Mouse (Mus musculus) C2C12 (cell line): ENCODE measurements around the gene Wsb1. TPM values are rescaled to one million over a fixed set of nuclear protein-coding genes. Genes with fewer than 3 reads are reported as not detected.

ENCODE experiments used
- H3K27me3 ChIP-seq: one replicate; pipeline ENCODE4 v1.6.1; 2011; ENCODE audit not compliant: control insufficient read depth, insufficient read depth, insufficient read length
- H3K36me3 ChIP-seq: one replicate; pipeline ENCODE4 v1.6.1; 2011; ENCODE audit not compliant: control insufficient read depth, insufficient read depth
- H3K4me3 ChIP-seq: one replicate; pipeline ENCODE4 v1.5.1; 2011; ENCODE audit warnings: mild to moderate bottlenecking, control low read depth; ENCODE audit not compliant: poor library complexity, insufficient read depth, severe bottlenecking
- H3K79me2 ChIP-seq: one replicate; pipeline ENCODE4 v1.6.1; 2011; ENCODE audit not compliant: control insufficient read depth, insufficient read depth
- H3K79me3 ChIP-seq: one replicate; pipeline ENCODE4 v1.6.1; 2011; ENCODE audit warnings: low read depth, control low read depth
- H3ac ChIP-seq: one replicate; pipeline ENCODE3; 2011; ENCODE audit warnings: low read depth; ENCODE audit not compliant: control insufficient read depth, insufficient read length
- CEBPB ChIP-seq: IDR thresholded peaks from one replicate; pipeline ENCODE4 v1.6.1; 2011; ENCODE audit warnings: low read depth, mild to moderate bottlenecking, control low read depth, moderate library complexity
- CTCF ChIP-seq: IDR thresholded peaks from one replicate; pipeline ENCODE4 v1.5.1; 2011; ENCODE audit not compliant: control insufficient read depth, insufficient read depth, insufficient read length
- FOSL1 ChIP-seq: IDR thresholded peaks from one replicate; pipeline ENCODE4 v1.8.0; 2011; ENCODE audit warnings: mild to moderate bottlenecking, low read length; ENCODE audit not compliant: poor library complexity, insufficient read depth, severe bottlenecking
- MAX ChIP-seq: IDR thresholded peaks from one replicate; pipeline ENCODE4 v1.6.1; 2011; ENCODE audit warnings: mild to moderate bottlenecking, control low read depth
- MYOD1 ChIP-seq: IDR thresholded peaks from one replicate; pipeline ENCODE4 v1.6.1; 2011; ENCODE audit warnings: low read depth; ENCODE audit not compliant: control insufficient read depth, insufficient read length
- MYOG ChIP-seq: IDR thresholded peaks from one replicate; pipeline ENCODE4 v1.6.1; 2011; ENCODE audit not compliant: control insufficient read depth, insufficient read length; ENCODE audit errors: extremely low read depth
- USF1 ChIP-seq: IDR thresholded peaks from one replicate; pipeline ENCODE4 v1.6.1; 2011; ENCODE audit warnings: low read depth, mild to moderate bottlenecking, control low read depth, moderate library complexity
- polyA plus RNA-seq: library from polyadenylated mRNA; unstranded; fragments of >200 nt; fragmentation: generic; extraction: Trizol; gene quantifications from one replicate; pipeline ENCODE4 v1.2.1, GENCODE M21; 2012; ENCODE audit warnings: missing spikeins

The Wsb1 gene
- polyA plus RNA-seq, 1 experiment: 38.5 TPM

DNA sequence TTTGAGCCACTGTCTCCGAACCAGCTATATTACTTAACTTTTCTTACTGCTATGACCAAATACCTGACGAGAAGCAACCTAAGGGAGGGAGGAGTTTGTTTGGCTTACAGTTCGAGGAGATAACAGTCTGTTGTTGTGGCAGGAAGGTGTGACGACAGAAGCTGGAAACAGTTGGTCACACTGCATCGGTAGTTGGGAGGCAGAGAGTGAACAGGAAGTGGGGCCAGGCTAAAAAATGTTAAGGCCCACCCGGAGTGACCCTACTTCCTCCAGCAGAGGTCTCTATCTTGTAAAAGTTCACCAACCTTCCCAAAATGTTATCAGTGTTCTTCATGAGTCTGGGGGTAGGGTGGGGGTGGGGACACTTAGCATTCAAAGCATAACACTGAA is 56.6 kb downstream of the Wsb1 start:
- Histone ChIP-seq H3K36me3 (no peaks in the 10 kb centered on the region), H3K79me3 (no peaks in the 10 kb centered on the region), H3K79me2 (no peaks in the 10 kb centered on the region), H3K27me3 (no peaks in the 10 kb centered on the region), H3K4me3 (no peak overlapping the region), H3ac (no peak overlapping the region)
- no peak for TF ChIP-seq CEBPB
- no peak for TF ChIP-seq MAX
- no peak for TF ChIP-seq USF1
- no peak for TF ChIP-seq CTCF
- no peak for TF ChIP-seq FOSL1
- TF ChIP-seq MYOG: no peak
- no peak for TF ChIP-seq MYOD1

DNA sequence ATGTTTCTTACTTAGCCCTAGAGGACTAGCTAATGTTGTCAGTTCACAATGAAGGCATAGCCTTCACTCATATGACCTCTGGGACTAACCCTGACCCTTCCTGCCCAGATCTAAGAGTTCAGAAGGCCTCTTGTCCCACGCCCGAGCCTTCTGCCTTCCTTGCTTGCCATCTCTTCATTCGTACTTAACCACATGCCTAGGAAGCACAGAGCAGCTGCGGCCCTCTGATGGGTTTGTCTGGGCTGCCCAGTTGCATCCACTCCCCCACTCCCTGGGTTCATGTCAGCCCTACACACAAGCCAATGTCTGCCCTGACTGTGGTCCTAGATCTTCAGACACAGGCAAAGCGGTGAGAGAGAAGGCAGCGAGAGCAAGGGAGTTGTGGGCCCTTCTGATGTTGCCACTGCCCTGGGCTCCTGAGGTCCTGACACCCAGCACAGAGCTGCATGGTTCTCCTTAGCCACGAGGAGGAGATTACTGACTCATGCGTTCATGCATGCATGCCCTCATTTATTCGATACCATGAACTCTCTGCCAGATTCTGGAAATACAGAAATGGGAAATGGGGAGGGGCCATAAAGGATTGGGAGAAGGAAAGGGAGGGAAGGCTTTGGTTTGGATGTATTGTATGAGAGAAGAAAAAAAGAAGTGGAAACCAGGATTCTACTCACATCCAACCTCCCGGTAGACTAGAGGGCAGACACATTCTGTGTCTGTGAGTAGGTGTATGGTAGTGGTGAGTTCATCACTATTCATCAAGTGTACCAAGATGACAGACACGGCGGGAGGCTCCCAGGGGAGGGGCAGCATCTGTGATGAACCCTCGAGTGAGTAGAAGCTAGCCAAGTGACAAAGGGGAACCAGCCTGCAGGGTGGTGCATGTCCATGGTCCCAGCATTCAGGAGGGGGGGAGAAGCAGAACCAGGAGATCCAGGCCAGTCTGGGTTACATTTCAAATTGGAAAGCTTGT is 57.3 kb downstream of the Wsb1 start:
- Histone ChIP-seq H3K79me2 (no peaks in the 10 kb centered on the region), H3K36me3 (no peaks in the 10 kb centered on the region), H3K79me3 (no peaks in the 10 kb centered on the region), H3K4me3 (no peak overlapping the region), H3ac (peak overlapping the region; percentile 51), H3K27me3 (no peaks in the 10 kb centered on the region)
- TF ChIP-seq CTCF: no peak
- TF ChIP-seq FOSL1: no peak
- TF ChIP-seq MAX: peak; percentile 97
- TF ChIP-seq CEBPB: no peak
- no peak for TF ChIP-seq MYOG
- TF ChIP-seq USF1: no peak
- TF ChIP-seq MYOD1: peak; percentile 17

DNA sequence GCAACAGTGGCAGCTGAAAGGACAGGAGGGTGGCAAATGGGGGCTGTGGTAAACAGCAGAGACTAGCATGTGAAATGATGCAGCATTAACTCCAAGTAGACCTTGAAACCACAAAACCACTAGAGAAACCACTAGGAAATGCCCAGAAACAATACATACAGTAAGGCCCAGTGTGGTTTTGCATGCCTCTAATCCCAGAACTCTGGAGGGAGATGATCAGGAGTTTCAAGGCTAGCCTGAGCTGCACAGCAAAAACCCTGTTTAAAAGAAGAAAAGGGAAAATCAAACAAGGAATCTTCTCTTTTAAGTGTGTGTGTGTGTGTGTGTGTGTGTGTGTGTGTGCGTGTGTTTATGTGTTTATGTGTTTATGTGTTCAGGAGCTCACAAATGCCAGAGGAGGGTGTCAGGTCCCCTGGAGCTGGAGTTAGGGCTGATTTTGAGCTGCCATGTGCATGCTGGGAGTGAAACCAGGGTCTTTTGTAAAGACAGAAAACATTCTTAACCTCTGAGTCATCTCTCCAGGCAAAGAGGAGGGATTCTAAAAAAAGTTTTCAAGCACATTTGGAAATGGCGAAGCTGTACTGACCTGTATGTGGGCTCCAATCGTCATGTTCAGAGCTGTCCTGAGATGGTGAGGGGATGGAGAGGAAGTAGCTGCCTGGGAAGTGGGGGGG is 58.1 kb downstream of the Wsb1 start:
- Histone ChIP-seq H3K27me3 (no peaks in the 10 kb centered on the region), H3K4me3 (no peak overlapping the region), H3K79me2 (no peaks in the 10 kb centered on the region), H3K36me3 (no peaks in the 10 kb centered on the region), H3K79me3 (no peaks in the 10 kb centered on the region), H3ac (no peak overlapping the region)
- TF ChIP-seq FOSL1 (peak; percentile 11), CTCF (no peak)

DNA sequence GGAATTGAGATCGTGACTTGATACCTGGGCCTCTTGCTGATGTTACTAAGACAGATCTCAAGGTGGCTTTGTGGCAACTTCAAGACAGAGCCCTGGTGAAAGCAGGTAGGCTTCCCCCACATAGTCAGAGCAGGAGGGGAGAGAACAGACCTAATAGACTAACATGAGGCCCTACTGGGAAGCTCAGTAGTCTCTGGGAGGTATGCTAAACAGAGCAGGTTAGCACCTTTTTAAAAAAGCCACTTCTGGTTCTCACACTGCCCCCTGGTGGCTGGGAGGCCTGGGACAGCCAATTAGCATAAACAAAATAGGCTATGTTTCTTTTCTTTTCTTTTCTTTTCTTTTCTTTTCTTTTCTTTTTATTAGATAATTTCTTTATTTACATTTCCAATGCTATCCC is 62.3 kb downstream of the Wsb1 start:
- H3K4me3 ChIP-seq: no peak overlapping the region
- no peaks in the 10 kb centered on the region for H3K27me3 ChIP-seq
- H3ac ChIP-seq: no peak overlapping the region
- no peaks in the 10 kb centered on the region for H3K79me2 ChIP-seq
- H3K79me3 ChIP-seq: no peaks in the 10 kb centered on the region
- TF ChIP-seq CEBPB (no peak), FOSL1 (no peak), MYOD1 (no peak), USF1 (no peak), MYOG (no peak), MAX (no peak), CTCF (no peak)
- H3K36me3 ChIP-seq: no peaks in the 10 kb centered on the region

DNA sequence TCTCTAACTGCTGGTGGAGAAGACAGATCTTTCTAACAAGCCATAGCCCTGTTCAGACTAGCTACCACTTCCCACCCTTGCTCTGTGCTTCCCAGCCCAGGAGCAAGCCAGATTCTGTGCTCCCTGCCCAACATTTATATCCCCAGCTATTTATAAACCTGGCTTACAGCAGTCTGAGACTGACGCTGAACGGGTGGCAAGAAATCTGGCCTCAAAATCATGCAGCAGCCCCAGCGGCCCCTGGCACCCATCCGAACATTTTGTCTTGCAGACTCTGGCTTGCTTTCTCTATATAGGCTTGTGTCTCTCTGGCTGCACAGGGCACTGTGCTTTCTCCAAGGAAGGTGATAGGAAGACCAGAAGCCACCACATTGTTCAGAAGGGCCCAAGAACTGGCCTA is 63.3 kb downstream of the Wsb1 start:
- TF ChIP-seq CTCF (no peak), CEBPB (no peak), FOSL1 (no peak), MAX (no peak), USF1 (no peak), MYOG (no peak), MYOD1 (no peak)
- Histone ChIP-seq H3K27me3 (no peaks in the 10 kb centered on the region), H3K36me3 (no peaks in the 10 kb centered on the region), H3ac (no peak overlapping the region), H3K4me3 (no peak overlapping the region), H3K79me3 (no peaks in the 10 kb centered on the region), H3K79me2 (no peaks in the 10 kb centered on the region)
